Mouse (Mus musculus): ENCODE measurements around the gene Ddx10. TPM values are rescaled to one million over a fixed set of nuclear protein-coding genes. Genes with fewer than 3 reads are reported as not detected.
A peak's percentile ranks its signal among the peaks of the same experiment; 100 is the strongest.

The Ddx10 gene
- total and polyA plus RNA-seq, 2 experiments from 2014 or later, result 6.9 to 18.9 TPM

DNA sequence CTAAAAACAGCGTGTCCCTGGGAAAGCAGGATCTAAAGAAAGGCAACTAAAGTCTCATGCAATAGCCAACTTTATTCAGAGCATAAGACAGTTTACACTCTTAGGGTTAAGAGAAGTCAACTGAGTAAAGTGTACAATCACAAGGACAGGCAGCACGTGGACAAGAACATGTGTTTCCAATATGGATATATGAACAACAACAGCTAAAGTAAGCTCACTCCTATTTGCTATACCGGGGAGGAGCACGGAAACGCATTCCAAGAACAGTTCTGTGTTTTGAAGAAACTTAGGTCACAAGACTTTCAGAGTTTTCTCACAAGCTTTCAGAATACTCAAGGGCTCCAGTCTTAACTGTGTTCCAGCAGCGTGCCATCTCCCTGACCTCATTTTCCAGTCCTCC lies 10.3 kb upstream of the Ddx10 start:
- Histone ChIP-seq H3K9me3 (ENCODE audit: low read length) (no peaks in the 10 kb centered on the region), H3K4me1 (ENCODE audit: insufficient read depth, low read length) (no peaks in the 10 kb centered on the region), H3K36me3 (ENCODE audit: insufficient read depth, low read length) (no peaks in the 10 kb centered on the region), H3K27me3 (ENCODE audit: insufficient read depth, low read length) (no peaks in the 10 kb centered on the region), H3K9ac (replicated peaks; ENCODE audit: low read length) (no peak overlapping the region), H3K4me3 (ENCODE audit: low read length) (no peak overlapping the region), H3K27ac (no peak overlapping the region), H3K4me2 (ENCODE audit: low read depth, low read length) (no peak overlapping the region)
- ATAC-seq, result no peak
- WGBS, result 44% methylated on average over 6 of the region's 6 CpGs
- DNase-seq (ENCODE audit: low spot score), result no peak
- TF ChIP-seq CTCF (IDR thresholded peaks at IDR 0.05; ENCODE audit: low read depth), result no peak

GRCm38 (mm10) chr9:53257772-53258171 lies 9.9 kb upstream of the Ddx10 start:
- Histone ChIP-seq H3K4me3 (ENCODE audit: low read length) (no peak overlapping the region), H3K27ac (no peak overlapping the region), H3K27me3 (ENCODE audit: insufficient read depth, low read length) (no peaks in the 10 kb centered on the region), H3K36me3 (ENCODE audit: insufficient read depth, low read length) (no peaks in the 10 kb centered on the region), H3K4me1 (ENCODE audit: insufficient read depth, low read length) (no peaks in the 10 kb centered on the region), H3K9ac (replicated peaks; ENCODE audit: low read length) (no peak overlapping the region), H3K4me2 (ENCODE audit: low read depth, low read length) (no peak overlapping the region), H3K9me3 (ENCODE audit: low read length) (no peaks in the 10 kb centered on the region)
- 0% methylated on average over 3 of the region's 3 CpGs for WGBS
- ATAC-seq (no peak), DNase-seq (ENCODE audit: low spot score) (no peak)
- no peak for TF ChIP-seq CTCF (IDR thresholded peaks at IDR 0.05; ENCODE audit: low read depth)

- ATAC-seq, result no peak
- Histone ChIP-seq H3K9me3 (ENCODE audit: low read length) (no peaks in the 10 kb centered on the region), H3K4me3 (ENCODE audit: low read length) (no peak overlapping the region), H3K27me3 (ENCODE audit: insufficient read depth, low read length) (no peaks in the 10 kb centered on the region), H3K9ac (replicated peaks; ENCODE audit: low read length) (no peak overlapping the region), H3K36me3 (ENCODE audit: insufficient read depth, low read length) (no peaks in the 10 kb centered on the region), H3K4me1 (ENCODE audit: insufficient read depth, low read length) (no peaks in the 10 kb centered on the region), H3K27ac (no peak overlapping the region), H3K4me2 (ENCODE audit: low read depth, low read length) (no peak overlapping the region)
- DNase-seq (ENCODE audit: low spot score), result no peak
- 77% methylated on average over 4 of the region's 4 CpGs for WGBS
- TF ChIP-seq CTCF (IDR thresholded peaks at IDR 0.05; ENCODE audit: low read depth), result no peak
These were observed 8.9 kb upstream of the Ddx10 start for GRCm38 (mm10) chr9:53256690-53257305.

GRCm38 (mm10) chr9:53254368-53254767 lies 6.5 kb upstream of the Ddx10 start:
- ATAC-seq, result 0 out of 2 replicates have a peak, but pooled peaks have one; percentile 72
- WGBS, result 6% methylated on average over 4 of the region's 4 CpGs

DNA sequence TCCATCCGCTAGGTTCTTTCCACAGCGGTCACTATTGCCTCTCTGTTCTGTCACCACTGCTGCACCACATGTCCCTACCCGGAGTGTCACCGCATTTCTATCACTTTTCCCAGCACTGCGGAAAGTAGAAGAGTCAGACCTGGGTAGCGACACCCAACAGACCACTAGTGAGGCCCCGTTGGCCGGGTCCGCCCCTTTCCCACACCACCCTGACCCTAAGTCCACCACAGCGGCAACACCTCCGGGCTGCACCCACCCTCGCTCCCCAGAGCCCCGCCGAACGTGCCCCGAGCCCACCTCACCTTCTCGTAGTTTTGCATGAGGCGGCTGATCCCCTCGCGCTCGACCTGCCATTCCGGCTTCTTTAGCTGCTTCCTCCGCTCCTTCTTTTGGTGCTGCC lies 337 bp downstream of the Ddx10 start:
- H3K36me3 ChIP-seq (ENCODE audit: insufficient read depth, low read length), result no peaks in the 10 kb centered on the region
- no peak; the same call in 1 of the 2 replicates for TF ChIP-seq CTCF (IDR thresholded peaks at IDR 0.05; ENCODE audit: low read depth)
- H3K9me3 ChIP-seq (ENCODE audit: low read length), result no peaks in the 10 kb centered on the region
- peak; percentile 39 for ATAC-seq
- H3K4me1 ChIP-seq (ENCODE audit: insufficient read depth, low read length), result peaks cover 11% of the 10 kb centered on the region
- peak overlapping the region; percentile 65 for H3K9ac ChIP-seq (replicated peaks; ENCODE audit: low read length)
- peak overlapping the region; percentile 52; the same call in 1 of the 2 replicates for H3K27ac ChIP-seq
- H3K27me3 ChIP-seq (ENCODE audit: insufficient read depth, low read length), result no peaks in the 10 kb centered on the region
- H3K4me2 ChIP-seq (ENCODE audit: low read depth, low read length), result peak overlapping the region; percentile 92
- no peak for DNase-seq (ENCODE audit: low spot score)
- WGBS, result 1% methylated on average over 23 of the region's 23 CpGs
- H3K4me3 ChIP-seq (ENCODE audit: low read length), result peak overlapping the region; percentile 85

More at GRCm38 (mm10) chr9:53254368-53254767, 6.5 kb upstream of the Ddx10 start:
- DNase-seq (ENCODE audit: low spot score), result peak; percentile 90
- no peak overlapping the region for H3K9ac ChIP-seq (replicated peaks; ENCODE audit: low read length)
- H3K27me3 ChIP-seq (ENCODE audit: insufficient read depth, low read length), result no peaks in the 10 kb centered on the region
- no peaks in the 10 kb centered on the region for H3K9me3 ChIP-seq (ENCODE audit: low read length)
- TF ChIP-seq CTCF (IDR thresholded peaks at IDR 0.05; ENCODE audit: low read depth), result peak; percentile 91
- no peak overlapping the region for H3K4me2 ChIP-seq (ENCODE audit: low read depth, low read length)
- no peak overlapping the region for H3K4me3 ChIP-seq (ENCODE audit: low read length)
- no peak overlapping the region for H3K27ac ChIP-seq
- no peaks in the 10 kb centered on the region for H3K4me1 ChIP-seq (ENCODE audit: insufficient read depth, low read length)
- H3K36me3 ChIP-seq (ENCODE audit: insufficient read depth, low read length), result no peaks in the 10 kb centered on the region

DNA sequence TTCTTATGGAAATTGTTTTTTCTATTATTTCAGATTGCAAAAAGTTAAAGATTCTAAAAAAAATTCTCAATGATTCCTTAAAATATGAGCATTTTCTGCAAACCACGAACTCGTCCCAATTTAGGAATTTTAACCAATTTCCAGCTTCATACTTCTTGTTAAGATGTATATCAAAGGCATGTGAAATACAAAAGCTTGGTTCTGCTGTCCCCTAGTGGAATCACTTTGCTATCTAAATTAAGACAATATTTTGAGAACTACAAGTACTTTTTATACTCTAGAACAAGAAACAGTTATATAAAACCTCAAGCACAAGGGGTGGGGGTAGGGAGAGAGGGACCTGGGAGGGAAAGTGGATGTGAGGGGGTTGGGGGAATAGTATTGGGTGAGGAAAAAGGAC lies 29.7 kb downstream of the Ddx10 start:
- Histone ChIP-seq H3K27ac (no peak overlapping the region), H3K27me3 (ENCODE audit: insufficient read depth, low read length) (no peaks in the 10 kb centered on the region), H3K4me1 (ENCODE audit: insufficient read depth, low read length) (no peaks in the 10 kb centered on the region), H3K4me2 (ENCODE audit: low read depth, low read length) (no peak overlapping the region), H3K9me3 (ENCODE audit: low read length) (no peaks in the 10 kb centered on the region), H3K4me3 (ENCODE audit: low read length) (no peak overlapping the region), H3K36me3 (ENCODE audit: insufficient read depth, low read length) (0 out of 2 replicates have a peak, but pooled peaks cover 2% of the 10 kb centered on the region), H3K9ac (replicated peaks; ENCODE audit: low read length) (no peak overlapping the region)
- TF ChIP-seq CTCF (IDR thresholded peaks at IDR 0.05; ENCODE audit: low read depth), result peak; percentile 77
- DNase-seq (ENCODE audit: low spot score), result peak; percentile 81
- ATAC-seq, result no peak
- 65% methylated on average over 2 of the region's 2 CpGs for WGBS

DNA sequence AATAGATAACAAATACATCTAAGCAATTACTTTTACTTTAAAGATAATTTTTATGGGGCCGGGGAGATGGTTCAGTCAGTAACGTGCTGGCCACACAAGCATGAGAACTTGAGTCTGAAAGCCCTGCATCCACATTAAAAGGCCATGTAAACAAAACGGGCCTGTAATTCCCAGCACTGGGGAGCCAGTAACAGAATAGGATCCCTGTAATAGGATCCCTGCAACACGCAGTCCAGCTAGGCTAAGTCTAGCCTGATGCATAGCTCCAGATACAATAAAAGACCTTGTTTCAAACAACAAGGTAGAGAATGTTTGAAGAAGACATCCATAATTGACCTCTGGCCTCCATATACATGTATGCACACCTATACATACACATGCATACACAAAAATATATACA lies 39.6 kb downstream of the Ddx10 start:
- no peak for DNase-seq (ENCODE audit: low spot score)
- Histone ChIP-seq H3K36me3 (ENCODE audit: insufficient read depth, low read length) (peaks cover 5% of the 10 kb centered on the region; the same call in 1 of the 2 replicates), H3K4me2 (ENCODE audit: low read depth, low read length) (no peak overlapping the region), H3K9ac (replicated peaks; ENCODE audit: low read length) (no peak overlapping the region), H3K27me3 (ENCODE audit: insufficient read depth, low read length) (no peaks in the 10 kb centered on the region), H3K4me3 (ENCODE audit: low read length) (no peak overlapping the region), H3K9me3 (ENCODE audit: low read length) (no peaks in the 10 kb centered on the region), H3K27ac (no peak overlapping the region), H3K4me1 (ENCODE audit: insufficient read depth, low read length) (no peaks in the 10 kb centered on the region)
- no peak for TF ChIP-seq CTCF (IDR thresholded peaks at IDR 0.05; ENCODE audit: low read depth)
- no peak for ATAC-seq
- WGBS, result 82% methylated on average over 4 of the region's 4 CpGs
